Mouse (Mus musculus) subcutaneous adipose tissue, adult 2 months (tissue): ENCODE results near the gene Rbm19. TPM values are rescaled to one million over a fixed set of nuclear protein-coding genes. Genes with fewer than 3 reads are reported as not detected.

Experiments
- polyA plus RNA-seq: library from polyadenylated mRNA; depleted of rRNA; stranded (reverse); fragments of >200 nt; gene quantifications from 2 replicates; pipeline ENCODE4 v1.2.3, GENCODE M21; 2012; ENCODE audit warnings: low replicate concordance; rRNA removed

Rbm19 gene
- polyA plus RNA-seq: 11.6 and 19.3 TPM in 2 replicates

DNA sequence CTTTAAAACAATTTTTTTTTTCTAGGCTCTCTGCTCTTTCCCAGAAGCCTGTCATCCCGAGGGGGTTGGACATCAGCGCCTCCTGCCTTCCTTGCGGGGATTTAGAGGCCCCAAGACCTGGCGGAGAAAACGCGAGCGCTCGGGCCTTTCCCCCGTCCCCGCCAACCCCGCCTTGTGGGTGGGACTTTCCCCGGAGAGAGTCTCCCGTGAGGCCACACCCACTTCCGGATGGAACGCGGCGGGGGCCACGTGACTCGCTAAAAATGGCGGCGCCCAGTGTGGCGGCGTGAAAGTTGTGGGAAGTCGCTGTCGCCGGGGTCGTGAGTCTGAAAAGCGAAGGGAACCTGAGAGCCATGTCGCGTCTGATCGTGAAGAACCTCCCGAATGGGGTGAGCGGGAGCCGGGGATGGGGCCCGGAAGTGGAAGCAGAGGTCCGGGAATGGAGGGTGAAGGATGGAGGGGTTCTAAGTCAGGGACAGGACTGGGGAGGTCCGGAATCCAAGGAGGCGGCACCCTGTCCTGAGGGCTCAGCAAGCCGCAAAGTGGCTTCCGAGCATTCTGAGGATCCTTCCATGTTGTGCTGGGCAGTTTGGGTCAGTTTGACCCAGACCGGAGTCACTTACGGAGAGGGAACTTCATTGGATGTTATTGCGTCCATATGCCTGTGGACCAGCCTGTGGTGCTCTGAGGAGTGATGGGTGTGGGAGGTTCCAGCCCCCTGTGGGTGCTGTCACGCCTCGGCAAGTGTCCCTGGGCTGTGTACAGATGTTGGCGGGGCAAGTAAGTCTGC, at the start of gene Rbm19:
Gene Rbm19 (plus strand): TSS at position 205 of the 790 bp plus-strand sequence.

